Mouse (Mus musculus): Measurements from ENCODE around the gene Hip1r.

Hip1r gene

GRCm38 (mm10) chr5:123996194-123996593 is 22.8 kb downstream of the Hip1r start:
- peak in 1 of 2 experiments; percentile 51 for DNase-seq (ENCODE audit: low spot score in 2 of 2)

GRCm38 (mm10) chr5:123996695-123997094 is 23.3 kb downstream of the Hip1r start:
- DNase-seq (ENCODE audit: low spot score in 2 of 2) = peak in 1 of 2 experiments; percentile 38

GRCm38 (mm10) chr5:123997211-123997751 is 23.9 kb downstream of the Hip1r start:
- DNase-seq (ENCODE audit: low spot score in 2 of 2) = no peak

- DNase-seq (ENCODE audit: low spot score in 2 of 2) = peak in 1 of 2 experiments; percentile 49
Measured at GRCm38 (mm10) chr5:123997811-123998210, 24.4 kb downstream of the Hip1r start.

GRCm38 (mm10) chr5:123998370-123998769 is 24.9 kb downstream of the Hip1r start:
- peak in 1 of 2 experiments; percentile 22 for DNase-seq (ENCODE audit: low spot score in 2 of 2)

- peak; percentile 92 to 94 for DNase-seq (ENCODE audit: low spot score in 2 of 2)
Measured at GRCm38 (mm10) chr5:124000824-124001223, 27.4 kb downstream of the Hip1r start.

- DNase-seq (ENCODE audit: low spot score in 2 of 2) = no peak
Measured at GRCm38 (mm10) chr5:124001274-124001673, 27.8 kb downstream of the Hip1r start.

- peak; percentile 84 to 89 for DNase-seq (ENCODE audit: low spot score in 2 of 2)
Measured at GRCm38 (mm10) chr5:124002876-124003275, 29.4 kb downstream of the Hip1r start.

GRCm38 (mm10) chr5:124003375-124003774 is 29.9 kb downstream of the Hip1r start:
- peak in 1 of 2 experiments; percentile 28 for DNase-seq (ENCODE audit: low spot score in 2 of 2)

GRCm38 (mm10) chr5:124004356-124005150 is 31.1 kb downstream of the Hip1r start:
- peak; percentile 66 to 67 for DNase-seq (ENCODE audit: low spot score in 2 of 2)

- DNase-seq (ENCODE audit: low spot score in 2 of 2) = no peak
Measured at GRCm38 (mm10) chr5:124005151-124005500, 31.7 kb downstream of the Hip1r start.

GRCm38 (mm10) chr5:124005591-124005990 is 32.2 kb downstream of the Hip1r start:
- DNase-seq (ENCODE audit: low spot score in 2 of 2) = peak in 1 of 2 experiments; percentile 36

GRCm38 (mm10) chr5:124006082-124006873 is 32.9 kb downstream of the Hip1r start:
- peak in 1 of 2 experiments; percentile 34 for DNase-seq (ENCODE audit: low spot score in 2 of 2)

GRCm38 (mm10) chr5:124006891-124007491 is 33.6 kb downstream of the Hip1r start:
- peak in 1 of 2 experiments; percentile 41 for DNase-seq (ENCODE audit: low spot score in 2 of 2)

- DNase-seq (ENCODE audit: low spot score in 2 of 2) = no peak
Measured at GRCm38 (mm10) chr5:124010077-124010476, 36.6 kb downstream of the Hip1r start.

- DNase-seq (ENCODE audit: low spot score in 2 of 2) = peak; percentile 80 to 87
Measured at GRCm38 (mm10) chr5:124010910-124011655, 37.7 kb downstream of the Hip1r start.

GRCm38 (mm10) chr5:124011927-124012326 is 38.5 kb downstream of the Hip1r start:
- DNase-seq (ENCODE audit: low spot score in 2 of 2) = no peak

GRCm38 (mm10) chr5:124012885-124013284 is 39.5 kb downstream of the Hip1r start:
- DNase-seq (ENCODE audit: low spot score in 2 of 2) = no peak

- no peak for DNase-seq (ENCODE audit: low spot score in 2 of 2)
Measured at GRCm38 (mm10) chr5:124013747-124014146, 40.3 kb downstream of the Hip1r start.

GRCm38 (mm10) chr5:124014180-124014579 is 40.8 kb downstream of the Hip1r start:
- DNase-seq (ENCODE audit: low spot score in 2 of 2) = no peak

- no peak for DNase-seq (ENCODE audit: low spot score in 2 of 2)
Measured at GRCm38 (mm10) chr5:124014791-124015251, 41.4 kb downstream of the Hip1r start.

Data from right cerebral cortex, postnatal 10 days (tissue).